Mouse (Mus musculus) C2C12 (cell line): Measurements from ENCODE around the gene Gm21970.

Experiments used
- CEBPB ChIP-seq: IDR thresholded peaks from one replicate; pipeline ENCODE4 v1.6.1; 2011; ENCODE audit warnings: low read depth, mild to moderate bottlenecking, control low read depth, moderate library complexity
- CTCF ChIP-seq: IDR thresholded peaks from one replicate; pipeline ENCODE4 v1.5.1; 2011; ENCODE audit not compliant: control insufficient read depth, insufficient read depth, insufficient read length
- MYOG ChIP-seq: IDR thresholded peaks from one replicate; pipeline ENCODE4 v1.6.1; 2011; ENCODE audit not compliant: control insufficient read depth, insufficient read length; ENCODE audit errors: extremely low read depth
- USF1 ChIP-seq: IDR thresholded peaks from one replicate; pipeline ENCODE4 v1.6.1; 2011; ENCODE audit warnings: low read depth, mild to moderate bottlenecking, control low read depth, moderate library complexity

DNA sequence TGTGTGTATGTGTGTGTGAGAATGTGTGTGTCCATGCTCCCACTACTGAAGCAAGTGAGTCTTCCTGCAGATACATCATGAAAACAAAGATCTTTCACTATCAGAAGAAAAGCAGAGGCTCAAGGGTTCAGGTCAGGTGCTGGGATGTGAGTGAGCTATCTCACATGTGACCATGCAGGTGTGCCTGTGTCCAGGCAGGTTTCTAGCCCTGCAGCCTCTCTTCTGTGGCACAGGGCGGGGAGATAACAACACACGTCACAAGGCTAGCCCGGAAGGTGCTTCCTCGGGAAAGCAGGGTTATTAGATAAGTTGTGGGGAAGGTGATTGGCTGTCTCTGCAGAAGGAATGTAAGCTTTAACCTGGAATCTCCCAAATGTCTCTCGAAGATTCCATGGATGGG lies 11.4 kb upstream of the Gm21970 start:
- TF ChIP-seq CTCF, result no peak
- TF ChIP-seq CEBPB, result no peak
- TF ChIP-seq MYOG, result no peak
- TF ChIP-seq USF1, result no peak
